Comparison of ENCODE assay signal across 8 mouse cellular contexts in genomic region chr16:49818627-49819026, GRCm38 (mm10). TPM values are rescaled to one million over a fixed set of nuclear protein-coding genes. Genes with fewer than 3 reads are reported as not detected.
A peak's percentile ranks its signal among the peaks of the same experiment; 100 is the strongest.
DNase-seq lines count a peak whose midpoint lies in the region; ATAC-seq lines count a peak whose summit lies in the region.
"Had no signal": no experiment of that assay in that cellular context is flagged by ENCODE, and none has a peak within 500 bp of the region (broad histone marks: within the 10 kb centered on the region; RNA-seq: fewer than 3 reads in every experiment).

No protein-coding gene starts in this region.

- peak; percentile 81 for DNase-seq in T-cell, adult 2 months (ENCODE audit: low spot score)
- DNase-seq in splenic B cell, adult 2 months (ENCODE audit: low read depth, low spot score) = peak; percentile 87
- DNase-seq in ovary, postnatal 14 days (ENCODE audit: low spot score) = no peak
- DNase-seq in kidney, adult 18-20 months = no peak

- peaks cover 30% of the 10 kb centered on the region for H3K4me1 ChIP-seq in liver, embryonic 12.5 days
- H3K4me1 ChIP-seq in intestine, embryonic 16.5 days (ENCODE audit: control insufficient read depth, insufficient read depth, low read length) = no peaks in the 10 kb centered on the region

- peak overlapping the region; percentile 75 for H3K27ac ChIP-seq in liver, embryonic 12.5 days
- H3K27ac ChIP-seq in intestine, embryonic 16.5 days (ENCODE audit: low read length) = no peak overlapping the region
- H3K27ac ChIP-seq: hindbrain, embryonic 14.5 days had no signal

- H3K9ac ChIP-seq in liver, embryonic 12.5 days = 0 out of 2 replicates have a peak overlapping the region, but pooled peaks have one; percentile 57
- no peak overlapping the region for H3K9ac ChIP-seq in intestine, embryonic 16.5 days (ENCODE audit: low read depth, low read length)
- H3K9ac ChIP-seq: hindbrain, embryonic 14.5 days had no signal

- H3K36me3 ChIP-seq in liver, embryonic 12.5 days = no peaks in the 10 kb centered on the region
- H3K36me3 ChIP-seq in splenic B cell, adult 2 months (ENCODE audit: control insufficient read depth, insufficient read depth, low read length, poor library complexity, severe bottlenecking) = 0 out of 2 replicates have a peak, but pooled peaks cover 2% of the 10 kb centered on the region
- no peaks in the 10 kb centered on the region for H3K36me3 ChIP-seq in intestine, embryonic 16.5 days (ENCODE audit: control insufficient read depth, insufficient read depth, low read length)

- H3K4me3 ChIP-seq in liver, embryonic 12.5 days = peak overlapping the region; percentile 25; the same call in 1 of the 2 replicates
- H3K4me3 ChIP-seq in intestine, embryonic 16.5 days (ENCODE audit: low read length) = no peak overlapping the region

- H3K27me3 ChIP-seq in liver, embryonic 12.5 days (replicated peaks) = no peaks in the 10 kb centered on the region
- no peaks in the 10 kb centered on the region for H3K27me3 ChIP-seq in splenic B cell, adult 2 months (ENCODE audit: control insufficient read depth, insufficient read depth, low read length, poor library complexity, severe bottlenecking)
- H3K27me3 ChIP-seq in intestine, embryonic 16.5 days (replicated peaks; ENCODE audit: control insufficient read depth, insufficient read depth, low read length) = no peaks in the 10 kb centered on the region

- H3K4me2 ChIP-seq in liver, embryonic 12.5 days = peak overlapping the region; percentile 61
- H3K4me2 ChIP-seq in intestine, embryonic 16.5 days (ENCODE audit: low read depth, low read length) = no peak overlapping the region
- H3K4me2 ChIP-seq: hindbrain, embryonic 14.5 days had no signal

- peak; percentile 99 for ATAC-seq in CD4-positive, CD25-positive, alpha-beta regulatory T cell, adult 4 months
- ATAC-seq in liver, embryonic 12.5 days = peak; percentile 78
- no peak for ATAC-seq in intestine, embryonic 16.5 days

- no peaks in the 10 kb centered on the region for H3K9me3 ChIP-seq in liver, embryonic 12.5 days (replicated peaks)
- H3K9me3 ChIP-seq in intestine, embryonic 16.5 days (ENCODE audit: control insufficient read depth, low read length) = no peaks in the 10 kb centered on the region

- 27% methylated on average over 6 of the region's 6 CpGs for WGBS in liver, embryonic 12.5 days (ENCODE audit: insufficient replicate concordance)
- WGBS in intestine, embryonic 16.5 days = 59% methylated on average over 6 of the region's 6 CpGs

RNA-seq across cellular contexts. Expression of gene Cd47, which starts 18.3 kb away (rescaled TPM):
- 100 to 1,000 TPM; 184 to 254 TPM for polyA plus RNA-seq in CD4-positive, CD25-positive, alpha-beta regulatory T cell, adult 4 months (2017; shearing (Covaris generic))
- 308 and 327 TPM in 2 replicates for polyA plus RNA-seq in liver, embryonic 12.5 days (2016; fragmentation: Nextera tagmentation; extraction: Ambion mirVana)
- 76.5 and 80.3 TPM in 2 replicates for polyA plus RNA-seq in intestine, embryonic 16.5 days (2015; fragmentation: Nextera tagmentation; extraction: Ambion mirVana)

Comparison
In these comparisons a context has a peak if more than half of its experiments do, and no peak if none do; other contexts are left out.
1. DNase-seq: peak in T-cell, adult 2 months (single experiment) and splenic B cell, adult 2 months (single experiment); none in ovary, postnatal 14 days (single experiment) and kidney, adult 18-20 months (single experiment).